Mouse (Mus musculus) C2C12 (cell line): ENCODE data around the gene Rbm20.

Experiments
- CEBPB ChIP-seq: IDR thresholded peaks from one replicate; pipeline ENCODE4 v1.6.1; 2011; ENCODE audit warnings: low read depth, mild to moderate bottlenecking, control low read depth, moderate library complexity
- CTCF ChIP-seq: IDR thresholded peaks from one replicate; pipeline ENCODE4 v1.5.1; 2011; ENCODE audit not compliant: control insufficient read depth, insufficient read depth, insufficient read length
- MAX ChIP-seq: IDR thresholded peaks from one replicate; pipeline ENCODE4 v1.6.1; 2011; ENCODE audit warnings: mild to moderate bottlenecking, control low read depth
- MYOG ChIP-seq: IDR thresholded peaks from one replicate; pipeline ENCODE4 v1.6.1; 2011; ENCODE audit not compliant: control insufficient read depth, insufficient read length; ENCODE audit errors: extremely low read depth

DNA sequence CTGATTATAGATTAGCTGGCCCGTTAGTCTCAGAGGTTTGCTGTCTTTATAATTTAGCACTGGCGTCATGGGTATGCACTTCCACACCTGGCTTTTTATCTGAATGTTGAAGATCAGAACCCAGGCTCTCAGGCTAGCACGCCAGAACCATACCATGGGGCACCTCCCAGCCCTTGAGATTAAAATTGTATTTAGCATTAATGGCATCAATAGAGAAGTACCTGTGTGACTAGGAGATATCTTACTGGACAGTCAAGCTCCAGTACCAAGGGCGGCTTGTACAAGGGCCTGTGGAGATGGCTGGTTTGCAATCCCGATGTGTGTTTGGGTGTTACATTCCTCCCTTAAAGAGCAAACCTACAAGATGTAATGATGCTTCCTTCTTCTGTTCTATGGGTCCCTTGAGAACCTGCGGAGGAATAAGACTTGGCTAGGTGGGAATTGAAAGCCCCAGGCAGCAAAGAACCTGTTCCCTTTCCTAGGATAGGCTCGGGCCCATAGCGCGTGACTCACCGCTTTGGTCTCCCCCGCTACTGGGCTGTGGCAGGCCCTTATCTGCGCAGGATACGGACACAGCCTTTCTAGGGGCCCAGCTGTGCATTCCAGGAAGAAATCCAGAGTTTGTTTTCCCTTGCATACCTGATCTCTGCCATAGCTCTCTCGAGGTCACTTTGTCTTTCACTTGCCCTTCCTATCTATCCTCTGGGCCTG, 111.7 kb downstream of the Rbm20 start:
- TF ChIP-seq CTCF (no peak), MYOG (no peak), MAX (no peak), CEBPB (no peak)
